Mouse (Mus musculus): ENCODE measurements around the gene Ooep.

GRCm38 (mm10) chr9:78400570-78400969, 22.0 kb upstream of the Ooep start:
- TF ChIP-seq CTCF (IDR thresholded peaks at IDR 0.05; ENCODE audit: control insufficient read depth, insufficient read depth, low read length) = no peak
- no peak for TF ChIP-seq POLR2A (IDR thresholded peaks at IDR 0.05; ENCODE audit: borderline replicate concordance, control insufficient read depth, low read depth, low read length)

Data from bone marrow, adult 2 months (tissue).